Mouse (Mus musculus): ENCODE measurements around the gene Otp.

- TF ChIP-seq CTCF (IDR thresholded peaks at IDR 0.05; ENCODE audit: extremely low read depth, insufficient read depth, low read length) (no peak), POLR2A (IDR thresholded peaks at IDR 0.05; ENCODE audit: extremely low read depth, insufficient read depth, low read length) (no peak)
These were observed 576 bp upstream of the Otp start for GRCm38 (mm10) chr13:94874656-94875395.
